ENCODE assay signal across 7 mouse cellular contexts in the genomic region with DNA sequence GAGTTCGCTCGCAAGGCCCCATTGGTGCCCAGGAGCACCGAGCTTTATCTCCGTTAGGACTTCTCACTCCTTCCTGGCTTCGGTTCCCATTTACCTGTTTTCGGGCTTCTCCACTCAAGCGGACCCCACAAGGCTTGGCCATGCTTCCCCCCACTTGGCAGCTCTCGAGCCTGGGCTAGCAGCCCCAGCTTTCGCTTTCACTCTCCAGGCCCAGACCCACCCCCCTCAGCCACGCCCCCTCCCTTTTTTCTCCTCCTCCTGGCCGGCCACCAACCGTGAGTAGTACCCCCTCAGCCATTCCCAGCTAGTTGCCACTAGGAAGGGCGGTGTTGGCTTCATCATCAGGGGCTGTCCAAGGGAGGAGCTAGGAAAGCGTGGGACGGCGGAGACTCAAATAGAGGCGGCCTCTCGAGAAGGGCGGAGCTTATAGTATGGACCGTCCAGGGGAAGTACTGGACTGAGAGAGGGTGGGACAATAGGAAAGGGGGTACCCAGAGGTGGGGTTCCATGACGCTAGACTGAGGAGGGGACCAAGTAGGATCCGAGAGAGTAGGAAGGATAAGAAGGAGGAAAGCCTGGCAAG. TPM values are rescaled to one million over a fixed set of nuclear protein-coding genes. Genes with fewer than 3 reads are reported as not detected.
DNase-seq lines count a peak whose midpoint lies in the region; ATAC-seq lines count a peak whose summit lies in the region.

Gene Psme2 (minus strand): TSS at position 366 of the 583 bp plus-strand sequence.

- peak; percentile 97 for DNase-seq in adrenal gland, adult 2 months
- peak; percentile 93 for DNase-seq in embryo, embryonic 11.5 days (ENCODE audit: low read depth, low spot score)
- DNase-seq in gastrocnemius, postnatal 36 days, result peak; percentile 89 to 93
- DNase-seq in left cerebral cortex, postnatal 25 days (ENCODE audit: low spot score in 2 of 2), result peak; percentile 88 to 97
- peak; percentile 92 for DNase-seq in midbrain, embryonic 10.5 days (ENCODE audit: low spot score)
- DNase-seq in skeletal muscle tissue, adult 2 months (ENCODE audit: low read depth, low spot score), result peak; percentile 97

- H3K36me3 ChIP-seq in intestine, embryonic 15.5 days, result peaks cover 12% of the 10 kb centered on the region
- peaks cover 50% of the 10 kb centered on the region for H3K36me3 ChIP-seq in midbrain, embryonic 10.5 days

- H3K9me3 ChIP-seq in intestine, embryonic 15.5 days, result no peaks in the 10 kb centered on the region
- no peaks in the 10 kb centered on the region for H3K9me3 ChIP-seq in midbrain, embryonic 10.5 days (replicated peaks)

- H3K4me3 ChIP-seq in intestine, embryonic 15.5 days (replicated peaks), result peak within 1 kb of the TSS; percentile 90
- H3K4me3 ChIP-seq in midbrain, embryonic 10.5 days, result peak within 1 kb of the TSS; percentile 95

- ATAC-seq in intestine, embryonic 15.5 days, result peak; percentile 96

- H3K4me2 ChIP-seq in intestine, embryonic 15.5 days (replicated peaks), result peak within 1 kb of the TSS; percentile 85

- no peaks in the 10 kb centered on the region for H3K27me3 ChIP-seq in intestine, embryonic 15.5 days (replicated peaks)
- H3K27me3 ChIP-seq in midbrain, embryonic 10.5 days (ENCODE audit: low read depth, poor library complexity, severe bottlenecking), result no peaks in the 10 kb centered on the region

- peak within 1 kb of the TSS; percentile 98 for H3K27ac ChIP-seq in intestine, embryonic 15.5 days
- peak within 1 kb of the TSS; percentile 93 for H3K27ac ChIP-seq in midbrain, embryonic 10.5 days (replicated peaks)

- H3K4me1 ChIP-seq in intestine, embryonic 15.5 days (replicated peaks), result peaks cover 20% of the 10 kb centered on the region
- peaks cover 37% of the 10 kb centered on the region for H3K4me1 ChIP-seq in midbrain, embryonic 10.5 days

- WGBS in intestine, embryonic 15.5 days, result under 1% methylated on average over 22 of the region's 22 CpGs
- 2% methylated on average over 22 of the region's 22 CpGs for WGBS in midbrain, embryonic 10.5 days

- intact Hi-C loops in gastrocnemius, postnatal 36 days (cut with DNase I), result loop anchor here (5.0 kb wide), 1 partner anchor 41 kb away; no protein-coding TSS in a partner anchor
- intact Hi-C loops in left cerebral cortex, postnatal 25 days (cut with DNase I), result loop anchor here (5.0 kb wide), 1 partner anchor 46 kb away; the partner anchor contains the start of genes Gm49378 and Ipo4

- peak within 1 kb of the TSS; percentile 91 for H3K9ac ChIP-seq in intestine, embryonic 15.5 days

RNA-seq across cellular contexts. Expression of gene Psme2, which starts in this region (rescaled TPM):
- total RNA-seq in adrenal gland, adult 2 months (2021), result 100 to 1,000 TPM; 329 to 332 TPM
- polyA plus RNA-seq in adrenal gland, adult 2 months (2012; rRNA removed), result 49.2 and 65.1 TPM in 2 replicates
- 10 to 100 TPM; 55.2 to 59.5 TPM for total RNA-seq in gastrocnemius, postnatal 36 days (2021)
- polyA plus RNA-seq in intestine, embryonic 15.5 days (2015; fragmentation: Nextera tagmentation; extraction: Ambion mirVana), result 343 and 366 TPM in 2 replicates
- 10 to 100 TPM; 35.2 to 47.9 TPM for total RNA-seq in left cerebral cortex, postnatal 25 days (2021)
- 171 and 184 TPM in 2 replicates for polyA plus RNA-seq in midbrain, embryonic 10.5 days (2016; fragmentation: Nextera tagmentation; extraction: Ambion mirVana)

Comparison
In these comparisons a context has a peak if more than half of its experiments do, and no peak if none do; other contexts are left out.
1. Peak in every context shown above with its lines: DNase-seq, ATAC-seq, H3K4me3 ChIP-seq and H3K27ac ChIP-seq.
2. RNA of gene Psme2 (total RNA-seq): 329 to 332 TPM in adrenal gland, adult 2 months; 55.2 to 59.5 TPM in gastrocnemius, postnatal 36 days and 35.2 to 47.9 TPM in left cerebral cortex, postnatal 25 days; every median in the first group is over 4 times any median in the second.